ENCODE assay signal across 9 mouse cellular contexts in the genomic region with DNA sequence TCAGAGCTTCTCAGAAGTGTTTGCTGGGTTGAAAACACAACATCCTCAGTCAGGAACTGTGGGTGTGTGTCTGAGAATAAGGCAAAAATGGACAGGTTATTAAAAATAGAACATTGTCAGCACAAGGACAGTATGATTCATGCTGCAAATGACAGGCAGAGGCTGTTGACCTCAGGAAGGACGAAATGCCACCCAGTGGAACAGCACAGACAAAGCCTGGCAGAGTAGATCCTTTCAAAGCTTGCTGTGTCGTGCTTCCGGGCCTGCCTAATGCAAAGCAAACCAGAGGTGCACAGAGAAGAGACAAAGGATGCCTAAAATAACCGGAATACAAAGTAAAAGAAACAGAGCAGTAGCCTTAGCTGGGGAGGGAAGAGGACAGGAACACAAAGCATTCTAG. TPM values are rescaled to one million over a fixed set of nuclear protein-coding genes. Genes with fewer than 3 reads are reported as not detected.
DNase-seq lines count a peak whose midpoint lies in the region; ATAC-seq and TF ChIP-seq lines count a peak whose summit lies in the region.
"Had no signal": no experiment of that assay in that cellular context is flagged by ENCODE, and none has a peak within 500 bp of the region (broad histone marks: within the 10 kb centered on the region; RNA-seq: fewer than 3 reads in every experiment).

No protein-coding gene starts in this region.

- peaks cover 14% of the 10 kb centered on the region for H3K4me1 ChIP-seq in neural tube, embryonic 12.5 days
- H3K4me1 ChIP-seq in liver, embryonic 12.5 days, result no peaks in the 10 kb centered on the region

- no peak overlapping the region for H3K9ac ChIP-seq in neural tube, embryonic 12.5 days
- H3K9ac ChIP-seq in liver, embryonic 12.5 days, result no peak overlapping the region

- H3K27ac ChIP-seq in neural tube, embryonic 12.5 days, result peak overlapping the region; percentile 9; the same call in 1 of the 2 replicates
- no peak overlapping the region for H3K27ac ChIP-seq in liver, embryonic 12.5 days

- H3K4me2 ChIP-seq in neural tube, embryonic 12.5 days (replicated peaks), result 0 out of 2 replicates have a peak overlapping the region, but pooled peaks have one; percentile 5
- H3K4me2 ChIP-seq in liver, embryonic 12.5 days, result no peak overlapping the region

- 0 out of 2 replicates have a peak, but pooled peaks have one; percentile 3 for TF ChIP-seq CTCF in brain, embryonic 14.5 days (IDR thresholded peaks at IDR 0.05; ENCODE audit: borderline replicate concordance, extremely low read depth, insufficient read depth, insufficient read length)

- H3K9me3 ChIP-seq in neural tube, embryonic 12.5 days, result no peaks in the 10 kb centered on the region
- H3K9me3 ChIP-seq in liver, embryonic 12.5 days (replicated peaks), result no peaks in the 10 kb centered on the region

- intact Hi-C loops in gastrocnemius, postnatal 36 days (cut with DNase I), result no loop called here

- no peak for TF ChIP-seq POLR2A in brain, embryonic 14.5 days (IDR thresholded peaks at IDR 0.05; ENCODE audit: borderline replicate concordance, extremely low read depth, insufficient read depth, insufficient read length, poor library complexity, severe bottlenecking)

- 0 out of 2 replicates have a peak, but pooled peaks cover 4% of the 10 kb centered on the region for H3K27me3 ChIP-seq in neural tube, embryonic 12.5 days (replicated peaks)
- no peaks in the 10 kb centered on the region; the same call in 1 of the 2 replicates for H3K27me3 ChIP-seq in liver, embryonic 12.5 days (replicated peaks)
- H3K27me3 ChIP-seq: megakaryocyte, embryonic 14.5 days had no signal

- peak; percentile 32 for DNase-seq in kidney, postnatal 14 days
- no peak for DNase-seq in kidney, postnatal 10 days
- peak; percentile 76 for DNase-seq in brain, embryonic 14.5 days (ENCODE audit: low read depth)
- DNase-seq in heart, postnatal 4 days, result peak; percentile 32
- DNase-seq in cerebellum, postnatal 36 days, result no peak
- DNase-seq in gastrocnemius, postnatal 36 days, result no peak

- H3K36me3 ChIP-seq in neural tube, embryonic 12.5 days, result no peaks in the 10 kb centered on the region
- no peaks in the 10 kb centered on the region for H3K36me3 ChIP-seq in liver, embryonic 12.5 days

- 18% methylated on average over 4 of the region's 4 CpGs for WGBS in neural tube, embryonic 12.5 days
- 51% methylated on average over 4 of the region's 4 CpGs for WGBS in liver, embryonic 12.5 days (ENCODE audit: insufficient replicate concordance)

- no peak overlapping the region for H3K4me3 ChIP-seq in neural tube, embryonic 12.5 days
- no peak overlapping the region for H3K4me3 ChIP-seq in liver, embryonic 12.5 days
- H3K4me3 ChIP-seq: megakaryocyte, embryonic 14.5 days had no signal

- peak; percentile 68 for ATAC-seq in neural tube, embryonic 12.5 days (ENCODE audit: low FRiP score, low read depth)
- no peak for ATAC-seq in liver, embryonic 12.5 days

RNA-seq across cellular contexts. Expression of gene Tnrc6a, which starts 54.4 kb away (rescaled TPM):
- polyA plus RNA-seq in brain, embryonic 14.5 days (2012; rRNA removed), result 78.8 and 88.9 TPM in 2 replicates
- total RNA-seq in heart, postnatal 4 days (2021), result 10 to 100 TPM; 44.5 to 50.1 TPM
- 75.3 and 79.0 TPM in 2 replicates for polyA plus RNA-seq in neural tube, embryonic 12.5 days (2016; fragmentation: Nextera tagmentation; extraction: Ambion mirVana)
- polyA plus RNA-seq in liver, embryonic 12.5 days (2016; fragmentation: Nextera tagmentation; extraction: Ambion mirVana), result 24.7 and 29.8 TPM in 2 replicates
- total RNA-seq in gastrocnemius, postnatal 36 days (2021), result 10 to 100 TPM; 15.5 to 22.5 TPM

Comparison
In these comparisons a context has a peak if more than half of its experiments do, and no peak if none do; other contexts are left out.
1. DNase-seq: peak in kidney, postnatal 14 days (single experiment), brain, embryonic 14.5 days (single experiment) and heart, postnatal 4 days (single experiment); none in kidney, postnatal 10 days (single experiment), cerebellum, postnatal 36 days (0 of 2) and gastrocnemius, postnatal 36 days (0 of 2).